Mouse (Mus musculus): Measurements from ENCODE around the gene Rtn4rl1. TPM values are rescaled to one million over a fixed set of nuclear protein-coding genes. Genes with fewer than 3 reads are reported as not detected.

Rtn4rl1 gene
- polyA plus RNA-seq, 1 experiment = 0.40 TPM

DNA sequence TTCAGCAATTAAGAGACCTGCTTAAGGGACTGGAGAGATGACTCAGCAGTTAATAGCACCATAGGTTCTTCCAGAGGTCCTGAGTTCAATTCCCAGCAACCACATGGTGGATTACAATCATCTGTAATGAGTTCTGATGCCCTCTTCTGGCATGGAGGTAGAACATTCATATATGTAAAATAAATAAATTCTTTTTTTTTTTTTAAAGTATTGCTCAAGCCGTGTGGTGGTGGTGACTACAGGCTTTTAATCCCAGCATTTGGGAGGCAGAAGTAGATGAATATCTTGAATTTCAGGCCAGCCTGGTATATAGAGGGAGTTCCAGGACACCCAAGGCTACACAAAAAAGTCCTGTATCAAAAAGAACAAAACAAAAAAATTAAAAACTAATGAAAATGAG, 43.2 kb upstream of the Rtn4rl1 start:
- H3K79me2 ChIP-seq (ENCODE audit: control insufficient read depth, insufficient read depth) = peaks cover 4% of the 10 kb centered on the region
- TF ChIP-seq USF1 (IDR thresholded peaks at IDR 0.05; ENCODE audit: low read depth) = no peak
- TF ChIP-seq FOSL1 (IDR thresholded peaks at IDR 0.05; ENCODE audit: insufficient read depth, low read length, poor library complexity, severe bottlenecking) = no peak
- TF ChIP-seq MYOD1 (IDR thresholded peaks at IDR 0.05; ENCODE audit: control insufficient read depth, insufficient read length, low read depth) = no peak
- no peak for TF ChIP-seq CEBPB (IDR thresholded peaks at IDR 0.05; ENCODE audit: low read depth)
- no peak for TF ChIP-seq MAX (IDR thresholded peaks at IDR 0.05)
- TF ChIP-seq MYOG (IDR thresholded peaks at IDR 0.05; ENCODE audit: control insufficient read depth, extremely low read depth, insufficient read length) = no peak
- TF ChIP-seq CTCF (IDR thresholded peaks at IDR 0.05; ENCODE audit: control insufficient read depth, insufficient read depth, insufficient read length) = no peak
- peaks cover 17% of the 10 kb centered on the region for H3K36me3 ChIP-seq (ENCODE audit: control insufficient read depth, insufficient read depth)
- H3ac ChIP-seq (ENCODE audit: control insufficient read depth, insufficient read length, low read depth) = no peak overlapping the region
- no peaks in the 10 kb centered on the region for H3K27me3 ChIP-seq (ENCODE audit: control insufficient read depth, insufficient read depth, insufficient read length)
- no peak overlapping the region for H3K4me3 ChIP-seq (ENCODE audit: insufficient read depth, poor library complexity, severe bottlenecking)
- no peaks in the 10 kb centered on the region for H3K79me3 ChIP-seq (ENCODE audit: low read depth)

- H3K79me2 ChIP-seq (ENCODE audit: control insufficient read depth, insufficient read depth) = peaks cover 4% of the 10 kb centered on the region
- peak; percentile 81 for TF ChIP-seq MAX (IDR thresholded peaks at IDR 0.05)
- no peak for TF ChIP-seq MYOD1 (IDR thresholded peaks at IDR 0.05; ENCODE audit: control insufficient read depth, insufficient read length, low read depth)
- no peak for TF ChIP-seq USF1 (IDR thresholded peaks at IDR 0.05; ENCODE audit: low read depth)
- H3K4me3 ChIP-seq (ENCODE audit: insufficient read depth, poor library complexity, severe bottlenecking) = peak overlapping the region; percentile 29
- no peak overlapping the region for H3ac ChIP-seq (ENCODE audit: control insufficient read depth, insufficient read length, low read depth)
- H3K27me3 ChIP-seq (ENCODE audit: control insufficient read depth, insufficient read depth, insufficient read length) = no peaks in the 10 kb centered on the region
- H3K36me3 ChIP-seq (ENCODE audit: control insufficient read depth, insufficient read depth) = peaks cover 24% of the 10 kb centered on the region
- H3K79me3 ChIP-seq (ENCODE audit: low read depth) = no peaks in the 10 kb centered on the region
Measured at GRCm38 (mm10) chr11:75152603-75153557, 40.7 kb upstream of the Rtn4rl1 start.

GRCm38 (mm10) chr11:75154053-75154585, 39.5 kb upstream of the Rtn4rl1 start:
- no peak for TF ChIP-seq MYOG (IDR thresholded peaks at IDR 0.05; ENCODE audit: control insufficient read depth, extremely low read depth, insufficient read length)
- TF ChIP-seq FOSL1 (IDR thresholded peaks at IDR 0.05; ENCODE audit: insufficient read depth, low read length, poor library complexity, severe bottlenecking) = no peak
- no peak for TF ChIP-seq MAX (IDR thresholded peaks at IDR 0.05)
- no peak overlapping the region for H3ac ChIP-seq (ENCODE audit: control insufficient read depth, insufficient read length, low read depth)
- peaks cover 31% of the 10 kb centered on the region for H3K36me3 ChIP-seq (ENCODE audit: control insufficient read depth, insufficient read depth)
- H3K27me3 ChIP-seq (ENCODE audit: control insufficient read depth, insufficient read depth, insufficient read length) = no peaks in the 10 kb centered on the region
- H3K79me2 ChIP-seq (ENCODE audit: control insufficient read depth, insufficient read depth) = peaks cover 4% of the 10 kb centered on the region
- no peaks in the 10 kb centered on the region for H3K79me3 ChIP-seq (ENCODE audit: low read depth)
- H3K4me3 ChIP-seq (ENCODE audit: insufficient read depth, poor library complexity, severe bottlenecking) = no peak overlapping the region

DNA sequence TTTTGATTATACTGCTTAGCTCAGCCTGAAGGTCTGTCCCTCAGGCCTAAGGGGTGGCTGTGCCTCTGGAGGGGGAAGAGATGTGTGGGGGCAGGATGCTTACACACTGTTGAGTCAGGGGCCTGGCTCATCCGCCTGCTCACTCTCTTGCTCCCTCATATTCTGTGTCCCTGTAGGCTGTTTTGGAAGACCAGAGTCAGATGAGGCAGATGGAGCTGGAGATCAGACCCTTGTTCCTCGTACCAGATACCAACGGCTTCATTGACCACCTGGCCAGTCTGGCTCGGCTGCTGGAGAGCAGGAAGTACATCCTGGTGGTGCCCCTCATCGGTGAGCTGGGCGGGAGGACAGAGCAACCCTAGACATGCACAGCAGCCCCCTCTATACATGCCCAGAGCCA, 37.6 kb upstream of the Rtn4rl1 start:
- Histone ChIP-seq H3K36me3 (ENCODE audit: control insufficient read depth, insufficient read depth) (peaks cover 27% of the 10 kb centered on the region), H3K79me2 (ENCODE audit: control insufficient read depth, insufficient read depth) (peaks cover 4% of the 10 kb centered on the region), H3ac (ENCODE audit: control insufficient read depth, insufficient read length, low read depth) (no peak overlapping the region), H3K4me3 (ENCODE audit: insufficient read depth, poor library complexity, severe bottlenecking) (no peak overlapping the region), H3K79me3 (ENCODE audit: low read depth) (no peaks in the 10 kb centered on the region), H3K27me3 (ENCODE audit: control insufficient read depth, insufficient read depth, insufficient read length) (no peaks in the 10 kb centered on the region)
- TF ChIP-seq USF1 (IDR thresholded peaks at IDR 0.05; ENCODE audit: low read depth) = no peak
- TF ChIP-seq CEBPB (IDR thresholded peaks at IDR 0.05; ENCODE audit: low read depth) = no peak
- no peak for TF ChIP-seq MAX (IDR thresholded peaks at IDR 0.05)
- TF ChIP-seq MYOD1 (IDR thresholded peaks at IDR 0.05; ENCODE audit: control insufficient read depth, insufficient read length, low read depth) = no peak
- TF ChIP-seq FOSL1 (IDR thresholded peaks at IDR 0.05; ENCODE audit: insufficient read depth, low read length, poor library complexity, severe bottlenecking) = no peak
- TF ChIP-seq MYOG (IDR thresholded peaks at IDR 0.05; ENCODE audit: control insufficient read depth, extremely low read depth, insufficient read length) = no peak
- TF ChIP-seq CTCF (IDR thresholded peaks at IDR 0.05; ENCODE audit: control insufficient read depth, insufficient read depth, insufficient read length) = no peak

DNA sequence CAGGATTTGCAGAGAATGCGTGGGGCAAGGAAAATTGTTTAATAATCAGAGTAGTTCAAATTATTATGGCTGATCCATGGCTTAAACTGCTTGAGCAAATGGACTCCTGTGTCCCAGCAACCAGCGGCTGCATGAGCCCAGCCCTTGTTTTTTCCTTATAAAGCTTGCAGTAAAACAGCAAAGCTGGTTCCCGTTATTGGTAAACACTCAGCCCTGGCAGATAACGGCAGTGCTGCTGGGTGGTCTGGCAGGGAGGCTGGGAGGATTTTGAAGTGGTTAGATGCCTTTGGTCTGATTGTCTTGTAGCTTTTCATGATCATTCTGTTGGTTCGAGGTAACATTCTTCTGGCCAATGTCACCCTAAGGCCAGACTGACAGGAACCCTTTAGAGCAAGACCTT, 37.2 kb upstream of the Rtn4rl1 start:
- H3K79me3 ChIP-seq (ENCODE audit: low read depth) = no peaks in the 10 kb centered on the region
- peaks cover 27% of the 10 kb centered on the region for H3K36me3 ChIP-seq (ENCODE audit: control insufficient read depth, insufficient read depth)
- no peak overlapping the region for H3ac ChIP-seq (ENCODE audit: control insufficient read depth, insufficient read length, low read depth)
- TF ChIP-seq CEBPB (IDR thresholded peaks at IDR 0.05; ENCODE audit: low read depth) = no peak
- peaks cover 4% of the 10 kb centered on the region for H3K79me2 ChIP-seq (ENCODE audit: control insufficient read depth, insufficient read depth)
- no peaks in the 10 kb centered on the region for H3K27me3 ChIP-seq (ENCODE audit: control insufficient read depth, insufficient read depth, insufficient read length)
- no peak overlapping the region for H3K4me3 ChIP-seq (ENCODE audit: insufficient read depth, poor library complexity, severe bottlenecking)

DNA sequence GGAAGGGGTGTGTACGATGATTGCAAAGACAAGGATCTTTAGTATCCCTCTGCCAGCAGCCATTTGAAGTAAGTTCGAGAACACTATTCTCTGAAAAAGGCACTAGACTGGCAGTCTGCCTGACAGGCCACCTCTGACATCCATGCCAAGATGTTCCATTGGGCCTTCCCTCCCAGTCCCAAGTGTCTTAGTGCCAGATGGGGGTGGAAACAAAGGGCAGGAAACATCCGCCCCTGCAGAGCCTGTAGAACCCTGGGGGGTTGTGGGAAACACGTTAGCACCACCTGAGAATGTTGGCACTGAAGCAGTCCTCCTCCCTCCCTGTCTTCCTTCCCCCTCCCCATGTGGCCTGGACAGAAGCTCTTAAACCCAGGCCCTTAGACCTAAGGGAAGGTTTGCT, 36.5 kb upstream of the Rtn4rl1 start:
- no peaks in the 10 kb centered on the region for H3K27me3 ChIP-seq (ENCODE audit: control insufficient read depth, insufficient read depth, insufficient read length)
- H3K4me3 ChIP-seq (ENCODE audit: insufficient read depth, poor library complexity, severe bottlenecking) = no peak overlapping the region
- TF ChIP-seq CTCF (IDR thresholded peaks at IDR 0.05; ENCODE audit: control insufficient read depth, insufficient read depth, insufficient read length) = no peak
- TF ChIP-seq MYOD1 (IDR thresholded peaks at IDR 0.05; ENCODE audit: control insufficient read depth, insufficient read length, low read depth) = no peak
- H3K36me3 ChIP-seq (ENCODE audit: control insufficient read depth, insufficient read depth) = peaks cover 27% of the 10 kb centered on the region
- no peaks in the 10 kb centered on the region for H3K79me3 ChIP-seq (ENCODE audit: low read depth)
- peaks cover 4% of the 10 kb centered on the region for H3K79me2 ChIP-seq (ENCODE audit: control insufficient read depth, insufficient read depth)
- no peak overlapping the region for H3ac ChIP-seq (ENCODE audit: control insufficient read depth, insufficient read length, low read depth)

All from C2C12 (cell line).